Mouse (Mus musculus) erythroblast, embryonic 14.5 days (primary cell): ENCODE results near the gene Adap1.

Experiments
- GATA1 ChIP-seq: IDR thresholded peaks from 2 replicates; pipeline ENCODE4 v1.6.1; 2012; ENCODE audit warnings: low read length, inconsistent platforms, mixed read lengths
- TAL1 ChIP-seq: IDR thresholded peaks from 3 replicates; pipeline ENCODE4 v1.6.1; 2012; ENCODE audit warnings: low read length, inconsistent platforms, mixed read lengths

- no peak for TF ChIP-seq GATA1
- TF ChIP-seq TAL1 = no peak
These were observed 41.1 kb upstream of the Adap1 start for GRCm38 (mm10) chr5:139366484-139366883.
